Mouse (Mus musculus) MEL (cell line): Measurements from ENCODE around the gene Sec24a. TPM values are rescaled to one million over a fixed set of nuclear protein-coding genes. Genes with fewer than 3 reads are reported as not detected.

ENCODE experiments used
- DNase-seq: peaks from one replicate; pipeline ENCODE4 v3.0.0; 2011; ENCODE audit warnings: low read depth, low spot score
- H3K27ac ChIP-seq: 2 replicates; pipeline ENCODE4 v1.5.1; 2012; ENCODE audit warnings: low read depth, mild to moderate bottlenecking, control low read depth, low read length, moderate library complexity; ENCODE audit not compliant: control insufficient read depth
- H3K27me3 ChIP-seq, 2 experiments: fragments of 150-350 bp in 1 of 2; sonication (generic) in 1 of 2; 2 replicates each; pipeline ENCODE4 v1.6.1; 2012; ENCODE audit warnings: low read length in 2 of 2, mild to moderate bottlenecking in 2 of 2, improper control_type of control experiment in 1 of 2, moderate library complexity in 1 of 2; ENCODE audit not compliant: insufficient read depth in 2 of 2, control insufficient read depth in 1 of 2
- H3K36me3 ChIP-seq, 2 experiments: 2 replicates each; pipeline ENCODE4 v1.6.1; 2012 to 2014; ENCODE audit warnings: low read length in 2 of 2, improper control_type of control experiment in 1 of 2, inconsistent platforms in 1 of 2, mild to moderate bottlenecking in 1 of 2; ENCODE audit not compliant: insufficient read depth in 2 of 2, control insufficient read depth in 1 of 2
- H3K4me1 ChIP-seq, 2 experiments: fragments of 150-350 bp in 1 of 2; sonication (generic) in 1 of 2; 2 replicates each; pipeline ENCODE4 v1.6.1; 2012; ENCODE audit warnings: low read length in 2 of 2, improper control_type of control experiment in 1 of 2, mild to moderate bottlenecking in 1 of 2; ENCODE audit not compliant: insufficient read depth in 2 of 2, control insufficient read depth in 1 of 2
- H3K4me3 ChIP-seq, 2 experiments: fragments of 150-350 bp in 1 of 2; sonication (generic) in 1 of 2; 2 replicates each; pipeline ENCODE4 v1.5.1; 2012; ENCODE audit warnings: low read depth in 2 of 2, low read length in 2 of 2, mild to moderate bottlenecking in 2 of 2, moderate library complexity in 2 of 2, control low read depth in 1 of 2, improper control_type of control experiment in 1 of 2; ENCODE audit not compliant: control insufficient read depth in 1 of 2, insufficient read depth in 1 of 2
- H3K79me2 ChIP-seq: 2 replicates; pipeline ENCODE4 v1.6.1; 2012; ENCODE audit warnings: mild to moderate bottlenecking, low read length, moderate library complexity; ENCODE audit not compliant: control insufficient read depth, poor library complexity, insufficient read depth
- H3K9ac ChIP-seq: 2 replicates; pipeline ENCODE4 v1.6.1; 2012; ENCODE audit warnings: low read depth, mild to moderate bottlenecking, control low read depth, low read length, moderate library complexity; ENCODE audit not compliant: control insufficient read depth, poor library complexity, severe bottlenecking
- H3K9me3 ChIP-seq: fragments of 150-350 bp; sonication (generic); replicated peaks from 2 replicates; pipeline ENCODE4 v1.6.1; 2012; ENCODE audit warnings: mild to moderate bottlenecking, low read length, improper control_type of control experiment, moderate library complexity; ENCODE audit not compliant: insufficient read depth
- BHLHE40 ChIP-seq: IDR thresholded peaks from 2 replicates; pipeline ENCODE4 v1.6.1; 2012; ENCODE audit warnings: low read depth, mild to moderate bottlenecking, inconsistent platforms, low read length, improper control_type of control experiment, borderline replicate concordance
- CHD1 ChIP-seq: IDR thresholded peaks from 2 replicates; pipeline ENCODE4 v1.6.1; 2012; ENCODE audit warnings: low read depth, mild to moderate bottlenecking, inconsistent platforms, low read length, improper control_type of control experiment
- HCFC1 ChIP-seq: IDR thresholded peaks from 2 replicates; pipeline ENCODE4 v1.6.1; 2012; ENCODE audit warnings: low read depth, mild to moderate bottlenecking, inconsistent platforms, low read length, improper control_type of control experiment, moderate library complexity
- MAX ChIP-seq: IDR thresholded peaks from 2 replicates; pipeline ENCODE4 v1.6.1; 2011; ENCODE audit warnings: low read length, improper control_type of control experiment
- MYB ChIP-seq: IDR thresholded peaks from 2 replicates; pipeline ENCODE4 v1.6.1; 2011; ENCODE audit warnings: mild to moderate bottlenecking, low read depth, low read length, improper control_type of control experiment
- MYC ChIP-seq: IDR thresholded peaks from 2 replicates; pipeline ENCODE4 v1.6.1; 2011; ENCODE audit warnings: low read depth, mild to moderate bottlenecking, low read length, improper control_type of control experiment, moderate library complexity
- POLR2A ChIP-seq, 2 experiments: IDR thresholded peaks; 2 replicates each; pipeline ENCODE4 v1.6.1; 2011 to 2012; ENCODE audit warnings: low read length in 2 of 2, mild to moderate bottlenecking in 2 of 2, control low read depth in 1 of 2, improper control_type of control experiment in 1 of 2, low read depth in 1 of 2, moderate library complexity in 1 of 2; ENCODE audit not compliant: control insufficient read depth in 1 of 2, insufficient read depth in 1 of 2, poor library complexity in 1 of 2
- ZKSCAN1 ChIP-seq: IDR thresholded peaks from 2 replicates; pipeline ENCODE4 v1.6.1; 2012; ENCODE audit warnings: low read depth, mild to moderate bottlenecking, inconsistent platforms, low read length, improper control_type of control experiment, moderate library complexity
- ZNF384 ChIP-seq: IDR thresholded peaks from 2 replicates; pipeline ENCODE4 v1.6.1; 2012; ENCODE audit warnings: low read depth, mild to moderate bottlenecking, inconsistent platforms, low read length, improper control_type of control experiment
- polyA plus RNA-seq, 2 experiments: library from polyadenylated mRNA; stranded (reverse) in 1 of 2; unstranded in 1 of 2; fragments of >175 nt in 1 of 2; fragments of >200 nt in 1 of 2; gene quantifications; 2 replicates each; pipeline versions ENCODE4 v1.2.1 to v1.2.4; 2012; ENCODE audit warnings: low replicate concordance in 2 of 2, low read depth in 1 of 2; ENCODE audit not compliant: insufficient read length in 2 of 2, insufficient read depth in 1 of 2, missing spikeins in 1 of 2
- total RNA-seq: library from RNA; depleted of rRNA; stranded (reverse); fragments of 300-350 nt; gene quantifications from 2 replicates; pipeline ENCODE4 v1.2.3, GENCODE M21; 2012

Gene Sec24a
- total and polyA plus RNA-seq, 3 experiments: 5.3 to 38.2 (median 14.1) TPM

DNA sequence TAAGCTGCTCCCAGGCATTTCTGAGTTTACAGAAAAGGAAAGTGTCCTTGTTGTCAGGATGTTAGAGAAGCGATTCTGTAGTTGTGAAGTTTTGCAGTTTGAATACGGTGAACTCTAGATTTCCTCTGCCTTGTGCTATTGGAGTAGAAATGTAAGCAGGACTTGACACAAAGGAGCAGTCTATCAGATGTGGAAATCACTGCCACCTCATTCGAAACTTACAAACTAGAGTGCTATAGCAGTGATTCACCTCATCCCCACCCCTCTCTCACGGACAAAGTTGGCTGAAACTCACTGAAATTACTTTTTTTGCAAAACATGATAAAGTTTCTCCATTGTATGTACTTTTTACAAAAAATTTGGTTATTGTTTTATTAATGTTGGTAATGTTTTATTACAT lies 1.4 kb upstream of the Sec24a start:
- Histone ChIP-seq H3K79me2 (peaks cover 46% of the 10 kb centered on the region), H3K4me1 (peaks cover 5 to 16% of the 10 kb centered on the region in 2 experiments), H3K36me3 (peaks cover 0 to 22% of the 10 kb centered on the region in 2 experiments; a peak in 3 of 4 replicates), H3K9ac (no peak overlapping the region), H3K27me3 (no peaks in the 10 kb centered on the region), H3K4me3 (peak overlapping the region; percentile 19 to 82; a peak in 1 of 4 replicates), H3K27ac (no peak overlapping the region), H3K9me3 (no peaks in the 10 kb centered on the region)
- TF ChIP-seq MYC (no peak), CHD1 (no peak), BHLHE40 (no peak), HCFC1 (no peak), ZKSCAN1 (no peak), MAX (no peak), ZNF384 (no peak)
- TF ChIP-seq, all 39 proteins: peak for 0
- DNase-seq: no peak

- Histone ChIP-seq H3K36me3 (peaks cover 0 to 22% of the 10 kb centered on the region in 2 experiments; a peak in 2 of 4 replicates), H3K27ac (no peak overlapping the region), H3K9ac (peak overlapping the region; percentile 82), H3K27me3 (no peaks in the 10 kb centered on the region), H3K79me2 (peaks cover 44% of the 10 kb centered on the region), H3K9me3 (no peaks in the 10 kb centered on the region), H3K4me3 (peak overlapping the region; percentile 82 to 83), H3K4me1 (peaks cover 5 to 16% of the 10 kb centered on the region in 2 experiments)
- TF ChIP-seq POLR2A (IDR thresholded peaks at IDR 0.05; ENCODE audit: control insufficient read depth in 1 of 2, insufficient read depth in 1 of 2, low read depth in 1 of 2, low read length in 2 of 2, poor library complexity in 1 of 2) (0 out of 4 replicates have a peak, but pooled peaks of 1 of the 2 experiments have one; percentile 10), MYB (no peak)
- no peak for DNase-seq
Observed at GRCm38 (mm10) chr11:51763955-51764354, 521 bp upstream of the Sec24a start.

GRCm38 (mm10) chr11:51761241-51761640 lies 2.2 kb downstream of the Sec24a start:
- no peak overlapping the region for H3K27ac ChIP-seq
- no peak overlapping the region for H3K4me3 ChIP-seq
- H3K4me1 ChIP-seq: peaks cover 8 to 26% of the 10 kb centered on the region in 2 experiments
- H3K27me3 ChIP-seq: no peaks in the 10 kb centered on the region
- H3K9ac ChIP-seq: no peak overlapping the region
- no peak for TF ChIP-seq POLR2A (IDR thresholded peaks at IDR 0.05; ENCODE audit: control insufficient read depth in 1 of 2, insufficient read depth in 1 of 2, low read depth in 1 of 2, low read length in 2 of 2, poor library complexity in 1 of 2)
- TF ChIP-seq, all 39 proteins: peak for 0
- DNase-seq: no peak
- Histone ChIP-seq H3K9me3 (no peaks in the 10 kb centered on the region), H3K79me2 (peaks cover 27% of the 10 kb centered on the region), H3K36me3 (peaks cover 0 to 30% of the 10 kb centered on the region in 2 experiments; a peak in 2 of 4 replicates)
